In the genomic region with DNA sequence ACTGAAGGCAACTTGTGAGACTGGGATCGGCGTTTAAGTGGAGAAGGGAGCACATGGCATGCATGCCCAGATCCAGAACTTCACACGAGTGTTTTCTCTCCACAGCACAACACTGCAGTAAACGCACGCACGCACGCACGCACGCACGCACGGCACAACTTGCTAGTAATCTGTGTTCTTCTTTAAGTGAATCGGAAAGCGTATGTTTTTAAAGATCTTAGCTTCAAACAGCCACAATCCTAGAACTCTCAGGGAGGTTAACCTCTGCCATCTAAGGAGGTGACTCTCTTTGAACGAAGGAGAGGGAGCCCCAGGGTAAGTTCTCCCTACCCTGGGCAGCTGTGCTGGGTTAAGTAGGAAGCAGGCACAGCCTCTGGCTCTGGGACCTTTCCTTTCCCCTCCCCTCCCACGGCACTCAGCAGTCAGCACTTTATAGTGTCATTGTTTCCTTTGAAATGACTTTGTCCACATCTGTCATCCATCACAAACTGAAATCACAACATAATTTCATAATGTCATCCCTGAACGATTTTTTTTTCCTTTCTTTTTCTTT, we compare ENCODE assay signal across 10 mouse cellular contexts.
DNase-seq lines count a peak whose midpoint lies in the region; ATAC-seq and TF ChIP-seq lines count a peak whose summit lies in the region.
"Had no signal": no experiment of that assay in that cellular context is flagged by ENCODE, and none has a peak within 500 bp of the region (broad histone marks: within the 10 kb centered on the region; RNA-seq: fewer than 3 reads in every experiment).

No protein-coding gene starts in this region.

- H3K4me1 ChIP-seq in kidney, postnatal 0 days (replicated peaks; ENCODE audit: insufficient read depth, low read length) = peaks cover 36% of the 10 kb centered on the region
- peaks cover 73% of the 10 kb centered on the region for H3K4me1 ChIP-seq in forebrain, embryonic 10.5 days
- H3K4me1 ChIP-seq in hindbrain, embryonic 13.5 days (replicated peaks) = peaks cover 64% of the 10 kb centered on the region
- peaks cover 23% of the 10 kb centered on the region for H3K4me1 ChIP-seq in midbrain, embryonic 16.5 days (ENCODE audit: control insufficient read depth, insufficient read depth, low read length)

- no peaks in the 10 kb centered on the region for H3K36me3 ChIP-seq in kidney, postnatal 0 days (ENCODE audit: insufficient read depth, low read length)
- peaks cover 8% of the 10 kb centered on the region; the same call in 1 of the 2 replicates for H3K36me3 ChIP-seq in forebrain, embryonic 10.5 days (replicated peaks)
- H3K36me3 ChIP-seq in hindbrain, embryonic 13.5 days = peaks cover 5% of the 10 kb centered on the region; the same call in 1 of the 2 replicates
- H3K36me3 ChIP-seq in midbrain, embryonic 16.5 days (ENCODE audit: control insufficient read depth, insufficient read depth, low read length) = no peaks in the 10 kb centered on the region

- H3K27ac ChIP-seq in kidney, postnatal 0 days = peak overlapping the region; percentile 25; the same call in 1 of the 2 replicates
- H3K27ac ChIP-seq in forebrain, embryonic 10.5 days = peak overlapping the region; percentile 84
- H3K27ac ChIP-seq in hindbrain, embryonic 13.5 days = 0 out of 2 replicates have a peak overlapping the region, but pooled peaks have one; percentile 58
- H3K27ac ChIP-seq in midbrain, embryonic 16.5 days (ENCODE audit: low read length) = no peak overlapping the region

- H3K4me2 ChIP-seq in kidney, postnatal 0 days (ENCODE audit: low read length) = peak overlapping the region; percentile 38
- H3K4me2 ChIP-seq in hindbrain, embryonic 13.5 days = peak overlapping the region; percentile 34
- H3K4me2 ChIP-seq in midbrain, embryonic 16.5 days (ENCODE audit: low read length) = peak overlapping the region; percentile 16

- peak overlapping the region; percentile 39; the same call in 1 of the 2 replicates for H3K9ac ChIP-seq in kidney, postnatal 0 days (ENCODE audit: low read depth, low read length)
- no peak overlapping the region for H3K9ac ChIP-seq in hindbrain, embryonic 13.5 days
- no peak overlapping the region for H3K9ac ChIP-seq in midbrain, embryonic 16.5 days (ENCODE audit: low read depth, low read length)

- peak; percentile 65 for DNase-seq in kidney, postnatal 0 days (ENCODE audit: low spot score)
- DNase-seq in kidney, adult 9 months = no peak
- DNase-seq in forebrain, embryonic 10.5 days (ENCODE audit: extremely low spot score, low spot score) = peak; percentile 51
- no peak for DNase-seq in layer of hippocampus, postnatal 36 days
- no peak for DNase-seq in right cerebral cortex, adult 2 months (ENCODE audit: low spot score in 2 of 2)
- DNase-seq: cerebellum, adult 9-11 months; thymus, adult 2 months had no signal

- H3K27me3 ChIP-seq in kidney, postnatal 0 days (ENCODE audit: insufficient read depth, low read length) = no peaks in the 10 kb centered on the region
- no peaks in the 10 kb centered on the region for H3K27me3 ChIP-seq in forebrain, embryonic 10.5 days (ENCODE audit: poor library complexity, severe bottlenecking)
- no peaks in the 10 kb centered on the region for H3K27me3 ChIP-seq in hindbrain, embryonic 13.5 days
- no peaks in the 10 kb centered on the region for H3K27me3 ChIP-seq in midbrain, embryonic 16.5 days (ENCODE audit: control insufficient read depth, insufficient read depth, low read depth, low read length)

- TF ChIP-seq CTCF in kidney, postnatal 0 days (IDR thresholded peaks at IDR 0.05; ENCODE audit: low read depth) = no peak

- 18% methylated on average over 16 of the region's 16 CpGs for WGBS in kidney, postnatal 0 days
- 40% methylated on average over 16 of the region's 16 CpGs for WGBS in forebrain, embryonic 10.5 days
- WGBS in hindbrain, embryonic 13.5 days = 38% methylated on average over 16 of the region's 16 CpGs
- WGBS in midbrain, embryonic 16.5 days = 31% methylated on average over 16 of the region's 16 CpGs

- 0 out of 2 replicates have a peak, but pooled peaks have one; percentile 21 for ATAC-seq in kidney, postnatal 0 days (replicated peaks; ENCODE audit: low FRiP score, low read depth)
- no peak for ATAC-seq in hindbrain, embryonic 13.5 days (ENCODE audit: low FRiP score)
- ATAC-seq in midbrain, embryonic 16.5 days = no peak

- no peak overlapping the region for H3K4me3 ChIP-seq in kidney, postnatal 0 days (replicated peaks; ENCODE audit: low read depth, low read length)
- peak overlapping the region; percentile 21; the same call in 1 of the 2 replicates for H3K4me3 ChIP-seq in forebrain, embryonic 10.5 days
- no peak overlapping the region for H3K4me3 ChIP-seq in hindbrain, embryonic 13.5 days
- H3K4me3 ChIP-seq in midbrain, embryonic 16.5 days (ENCODE audit: low read depth, low read length) = no peak overlapping the region
- H3K4me3 ChIP-seq: myocyte had no signal

- no peaks in the 10 kb centered on the region for H3K9me3 ChIP-seq in kidney, postnatal 0 days (replicated peaks; ENCODE audit: low read length)
- no peaks in the 10 kb centered on the region for H3K9me3 ChIP-seq in forebrain, embryonic 10.5 days
- no peaks in the 10 kb centered on the region for H3K9me3 ChIP-seq in hindbrain, embryonic 13.5 days
- H3K9me3 ChIP-seq in midbrain, embryonic 16.5 days (replicated peaks; ENCODE audit: control insufficient read depth, low read length, poor library complexity, severe bottlenecking) = no peaks in the 10 kb centered on the region

Comparison
In these comparisons a context has a peak if more than half of its experiments do, and no peak if none do; other contexts are left out.
1. DNase-seq: peak in kidney, postnatal 0 days (single experiment) and forebrain, embryonic 10.5 days (single experiment); none in kidney, adult 9 months (single experiment), layer of hippocampus, postnatal 36 days (0 of 2) and right cerebral cortex, adult 2 months (0 of 2).
2. Peak in every context shown above with its lines, with median percentiles within 50 percentile points of each other: H3K4me2 ChIP-seq.